Mouse (Mus musculus) neutrophil, adult 5-6 weeks (primary cell): ENCODE measurements around the gene Mcl1. TPM values are rescaled to one million over a fixed set of nuclear protein-coding genes. Genes with fewer than 3 reads are reported as not detected.
"Not testable (repeated sequence)": the region's sequence is repeated elsewhere in the genome, so short reads cannot be mapped to it uniquely, and the experiment has no call there.

Experiments used
- ATAC-seq: fragments of 151-379, 151-347 bp; 2 replicates; pipeline ENCODE4 v1.8.0; 2017; ENCODE audit warnings: mild to moderate bottlenecking, moderate TSS enrichment; ENCODE audit not compliant: insufficient number of reproducible peaks, poor library complexity, low FRiP score, severe bottlenecking; ENCODE audit errors: extremely low read depth
- total RNA-seq: library from RNA; stranded (forward); fragments of 200-1000 nt; gene quantifications from 2 replicates; pipeline ENCODE4 v1.2.3, GENCODE M21; 2017

The Mcl1 gene
- total RNA-seq, 1 experiment from 2014 or later, result 1,559 TPM

DNA sequence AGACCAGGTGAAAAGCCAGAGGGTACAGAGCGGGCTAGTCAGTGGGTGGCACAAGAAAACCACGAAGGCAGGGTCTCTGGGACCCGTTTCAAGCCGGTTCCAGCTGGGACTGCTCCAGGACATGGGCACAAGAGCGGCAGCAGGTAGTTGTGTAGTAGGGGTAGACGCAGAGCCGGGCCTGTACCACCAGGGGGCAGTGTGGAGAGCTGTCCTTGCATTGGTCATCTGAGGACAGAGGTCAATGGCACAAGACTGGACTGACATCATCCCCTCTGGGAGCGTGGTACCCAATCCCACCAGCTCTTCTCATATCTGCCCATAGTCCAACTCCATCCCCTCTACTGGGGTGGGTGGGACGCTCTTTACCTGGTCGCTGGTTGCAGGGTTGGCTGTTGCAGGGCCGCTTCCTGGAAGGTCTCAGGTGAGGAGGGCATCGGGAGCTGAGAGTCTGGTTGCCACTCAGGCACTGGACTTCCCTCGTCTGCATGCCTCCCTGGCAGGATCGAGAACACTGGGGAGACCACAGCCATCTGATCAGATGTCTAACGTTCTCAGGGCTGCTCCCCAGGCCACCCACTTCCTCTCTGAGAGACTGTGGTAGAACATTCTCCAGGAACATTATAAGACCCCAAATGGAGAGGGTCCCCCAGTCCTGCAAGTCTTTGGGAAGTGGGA lies 18.3 kb downstream of the Mcl1 start:
- peak; percentile 14; the same call in 1 of the 2 replicates for ATAC-seq

DNA sequence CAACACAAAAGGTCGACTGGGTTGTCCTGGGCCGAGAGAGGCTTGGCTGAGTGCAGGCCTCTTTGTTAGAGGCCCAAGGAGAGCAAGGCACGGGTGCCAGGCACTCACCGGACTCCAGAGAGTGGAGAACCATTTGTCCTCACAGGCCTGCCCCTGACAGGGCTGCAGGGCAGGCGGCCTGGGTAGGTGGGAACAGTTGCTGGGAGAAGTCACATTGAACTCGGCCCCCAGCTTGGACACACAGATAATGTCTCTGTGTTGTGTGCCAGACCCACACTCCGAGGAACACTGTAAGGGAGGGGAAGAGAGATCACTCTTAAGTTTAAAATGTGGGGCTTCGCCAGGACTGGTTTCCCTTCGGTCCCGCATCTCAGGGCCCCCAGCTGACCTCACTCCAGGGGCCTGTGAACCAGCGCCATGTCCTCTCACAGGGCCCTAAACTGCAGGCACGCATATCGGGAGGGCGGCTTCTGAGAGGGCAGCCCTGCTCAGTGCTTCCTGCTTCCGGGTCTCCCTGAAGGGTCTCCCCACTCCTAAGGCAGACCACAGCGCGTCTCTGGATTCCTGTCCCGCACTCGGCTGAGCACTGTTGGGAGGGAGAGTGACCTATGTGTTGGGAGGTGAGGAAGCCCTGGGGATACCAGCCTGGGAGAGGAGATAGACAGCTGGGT lies 19.0 kb downstream of the Mcl1 start:
- ATAC-seq, result no peak

DNA sequence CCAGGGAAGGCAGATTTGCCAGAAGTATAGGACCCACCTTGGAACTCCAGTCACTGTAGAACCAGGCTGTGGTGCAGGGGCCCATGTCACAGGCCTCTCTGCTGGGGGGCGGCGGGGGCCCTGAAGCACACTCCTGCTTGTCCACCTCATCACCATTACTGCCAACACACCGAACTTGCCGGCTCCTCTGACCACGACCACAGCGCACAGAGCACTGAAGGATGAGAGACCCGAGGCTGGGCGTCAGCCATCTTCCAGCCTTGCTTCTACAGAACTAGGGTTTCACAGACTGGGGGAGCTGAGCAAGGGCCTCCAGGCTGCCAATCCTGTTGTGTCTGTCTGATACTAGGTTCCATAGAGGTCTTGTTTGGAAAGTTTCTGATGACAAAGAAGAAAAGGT lies 21.0 kb downstream of the Mcl1 start:
- ATAC-seq, result no peak

DNA sequence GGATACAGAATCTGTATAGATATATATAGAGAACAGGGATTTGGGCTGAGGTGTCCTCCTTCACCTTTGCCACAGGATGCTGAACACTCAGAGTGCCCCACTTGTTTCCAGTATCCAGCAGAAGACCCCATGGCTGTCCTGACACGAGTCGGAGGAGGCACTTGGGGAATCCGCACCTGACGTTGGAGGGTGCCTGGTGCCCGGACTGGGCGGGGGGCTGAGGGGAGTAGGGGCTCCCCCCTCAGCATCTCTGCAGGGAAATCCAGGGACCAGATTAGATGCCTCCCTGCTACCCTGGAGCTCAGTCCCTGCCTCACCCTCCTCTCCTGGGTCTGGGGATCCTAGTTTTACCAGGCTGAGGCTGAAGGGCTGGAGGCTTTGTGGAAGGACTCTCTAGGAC lies 22.1 kb downstream of the Mcl1 start:
- no peak for ATAC-seq

DNA sequence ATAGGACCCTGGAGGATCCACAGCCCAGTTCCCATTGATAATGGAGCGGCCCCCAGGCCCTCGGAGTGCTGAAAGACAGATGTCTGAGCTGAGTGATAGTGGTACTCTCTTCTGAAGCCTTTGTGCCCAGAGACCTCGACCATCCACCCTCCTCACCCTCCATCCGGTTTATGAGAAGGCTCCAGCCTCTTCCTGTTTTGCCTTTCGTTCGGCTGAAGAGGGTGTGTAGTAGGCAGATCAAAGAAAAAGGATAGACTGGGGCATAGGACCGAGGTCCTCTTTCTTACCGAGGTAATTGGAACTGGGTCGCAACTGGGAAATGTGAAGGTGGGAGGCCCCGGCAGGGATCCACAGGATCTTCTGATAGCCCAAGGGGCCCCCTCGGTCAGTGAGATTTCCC lies 22.8 kb downstream of the Mcl1 start:
- no peak for ATAC-seq

DNA sequence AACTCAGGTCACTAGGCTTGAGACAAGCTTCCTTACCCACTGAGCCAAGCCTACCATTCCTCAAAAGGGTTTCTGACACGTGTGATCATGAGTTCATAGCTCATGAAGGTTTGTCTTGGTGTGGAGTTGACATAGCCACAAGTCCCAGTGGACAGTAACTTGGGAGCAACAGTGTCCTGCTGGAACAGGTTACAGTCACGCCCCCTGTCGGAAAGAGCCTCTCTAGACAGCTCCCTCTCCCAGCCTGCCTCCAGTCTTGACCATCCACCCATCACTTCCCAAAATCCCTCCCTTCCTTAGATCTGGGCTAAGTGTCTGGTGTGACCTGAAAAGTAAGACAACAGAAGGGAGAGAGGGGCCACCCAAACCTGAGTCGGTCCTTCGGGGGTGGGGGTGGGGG lies 24.3 kb downstream of the Mcl1 start:
- ATAC-seq, result no peak

DNA sequence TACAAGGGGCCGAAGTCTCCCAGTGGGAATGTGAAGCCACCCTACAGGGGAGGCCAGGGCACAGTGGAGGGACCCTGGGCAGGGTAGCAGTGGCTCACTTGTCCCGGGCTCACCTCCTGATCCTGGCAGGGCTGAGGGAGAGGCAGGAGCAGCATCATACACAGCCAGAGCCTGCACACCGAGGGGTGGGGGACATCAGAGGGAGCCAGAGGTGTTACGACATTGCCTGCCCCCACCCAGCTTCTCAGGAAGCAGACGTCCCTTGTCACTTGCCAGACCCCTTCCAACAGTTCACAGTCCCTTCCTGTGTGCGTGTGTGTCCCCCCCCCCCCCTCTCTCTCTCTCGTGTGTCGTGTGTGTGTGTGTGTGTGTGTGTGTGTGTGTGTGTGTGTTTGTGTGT lies 26.3 kb downstream of the Mcl1 start:
- ATAC-seq, result no peak

DNA sequence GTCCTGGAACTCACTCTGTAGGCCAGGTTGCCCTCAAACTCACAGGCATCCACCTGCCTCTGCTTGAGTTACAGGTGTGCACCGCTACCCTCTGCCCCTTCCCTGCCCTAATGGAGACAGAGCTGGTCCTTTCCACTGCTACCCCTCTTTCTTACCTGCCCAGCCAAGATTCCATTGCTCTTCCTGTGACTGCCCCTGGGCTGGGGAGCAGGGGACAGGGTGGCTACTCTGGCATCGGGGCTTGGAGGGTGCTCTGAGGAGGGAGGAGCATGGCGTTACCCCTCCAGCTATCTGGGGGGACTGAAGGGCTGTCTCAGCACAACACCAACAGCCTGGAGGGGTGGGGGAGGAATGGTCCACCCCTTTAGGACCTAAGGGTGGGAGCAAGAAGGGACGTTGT lies 26.7 kb downstream of the Mcl1 start:
- ATAC-seq, result no peak

DNA sequence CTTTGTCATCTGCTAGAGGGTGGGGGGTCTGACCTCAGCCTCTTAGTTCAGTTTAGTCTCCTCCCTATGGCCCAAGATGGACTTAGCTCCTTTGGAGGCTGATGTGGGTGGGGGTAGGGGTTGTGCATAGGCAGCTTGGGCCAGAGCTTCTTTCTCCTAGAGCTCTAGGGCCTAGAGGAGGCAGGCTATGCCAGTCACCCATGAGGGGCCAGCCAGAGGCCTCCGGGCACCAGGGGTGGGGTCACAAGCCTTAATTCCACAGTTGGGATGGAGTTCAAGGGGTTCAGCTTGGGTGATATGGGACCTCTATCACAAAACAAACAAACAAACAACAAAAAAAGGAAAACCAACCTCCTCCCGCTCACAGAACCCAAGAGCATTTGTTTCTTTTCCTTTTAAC lies 27.1 kb downstream of the Mcl1 start:
- ATAC-seq, result no peak

DNA sequence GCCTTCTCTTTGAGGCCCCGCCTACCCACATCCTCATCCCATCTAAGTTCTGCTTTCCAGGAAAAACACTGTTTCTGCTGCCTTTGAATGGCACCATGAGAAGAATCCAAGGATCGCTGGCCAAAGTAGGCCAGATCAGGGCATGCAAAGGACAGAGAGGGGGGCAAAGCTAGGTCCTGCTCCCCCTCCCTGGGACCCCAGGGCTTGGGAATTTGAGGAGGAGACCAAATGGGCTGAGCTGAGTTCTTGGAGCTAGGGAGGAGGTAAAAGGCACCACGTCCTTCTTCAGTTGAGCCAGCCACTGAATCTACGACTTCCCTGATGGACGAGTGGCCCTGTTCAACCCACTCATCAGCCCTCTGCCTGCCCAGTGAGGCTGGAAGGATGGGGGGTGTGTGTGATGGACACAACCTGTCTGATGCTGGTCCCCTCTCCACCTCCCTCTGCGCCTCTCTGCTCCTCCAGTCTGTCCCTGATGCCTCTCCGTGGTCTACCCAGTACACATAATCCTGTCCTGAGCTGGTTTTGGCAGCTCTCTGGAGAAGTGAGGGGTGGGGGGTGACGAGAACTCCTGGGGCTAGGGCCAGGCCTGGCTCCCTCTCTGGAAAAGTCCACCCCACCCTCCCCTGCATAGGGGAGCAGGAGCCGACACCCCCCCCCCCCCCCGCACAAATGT lies 28.0 kb downstream of the Mcl1 start:
- no peak for ATAC-seq

DNA sequence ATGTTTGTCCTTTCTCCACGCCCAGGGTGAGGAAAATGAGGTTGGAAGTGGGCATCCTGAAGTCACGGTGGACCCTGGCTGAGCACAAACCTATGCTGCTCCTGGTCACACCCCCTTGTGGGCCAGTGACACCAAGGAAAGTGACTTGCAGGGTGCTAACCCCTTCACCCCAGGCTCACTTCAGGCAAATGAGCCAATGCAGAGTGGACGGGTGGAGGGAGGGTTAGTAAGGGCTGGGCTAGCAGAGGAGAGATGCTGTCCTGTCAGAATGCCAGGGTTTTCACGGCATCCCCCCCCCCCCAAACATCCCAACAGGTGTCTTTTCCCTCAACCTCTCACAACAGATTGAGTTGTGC lies 28.6 kb downstream of the Mcl1 start:
- ATAC-seq, result no peak

DNA sequence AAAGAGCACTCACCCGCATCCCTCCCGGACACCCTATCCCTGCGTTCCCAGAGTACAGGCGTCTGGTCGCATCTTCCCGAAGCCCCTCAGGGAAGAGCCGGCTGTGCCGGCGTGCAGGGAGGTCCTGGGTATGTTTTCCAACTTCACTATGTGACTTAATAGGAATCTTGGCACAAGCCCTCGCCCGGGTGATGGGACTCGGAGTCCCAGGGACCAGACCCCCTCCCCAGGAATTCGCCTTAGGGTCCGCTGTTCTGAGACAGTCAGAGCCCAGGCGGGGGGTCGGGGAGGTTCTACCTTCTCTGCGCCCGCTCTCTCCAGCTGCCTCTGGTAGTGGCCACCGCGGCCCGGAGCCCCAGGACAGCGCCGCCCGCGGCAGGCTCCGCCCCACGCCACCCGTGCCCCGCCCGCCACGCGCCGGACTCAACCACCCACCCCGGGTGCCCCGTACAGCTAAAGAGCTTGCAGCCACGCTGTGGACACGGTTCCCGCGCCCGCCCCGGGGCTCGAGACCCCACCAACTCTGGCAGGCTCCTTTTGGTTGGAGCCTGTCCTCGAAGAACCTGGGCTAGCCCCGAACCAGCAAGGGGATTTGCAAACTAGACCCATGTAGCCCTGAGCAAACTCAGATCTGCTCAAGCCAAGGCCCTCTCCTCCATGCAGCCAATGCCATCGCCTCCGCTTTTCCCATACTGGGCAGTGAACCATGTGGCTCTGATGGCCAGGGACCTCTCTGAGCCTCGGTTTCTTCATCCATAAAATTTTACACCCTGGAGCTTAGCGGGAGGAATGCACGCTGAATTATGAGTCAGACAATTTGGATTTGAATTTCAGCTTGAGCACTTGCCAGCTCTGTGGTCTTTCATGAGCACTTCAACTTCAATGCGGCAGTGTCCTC lies 29.2 kb downstream of the Mcl1 start, which contains the start of gene Adamtsl4:
TSS of gene Adamtsl4 (minus strand) at position 394 of the 898 bp plus-strand sequence.
- ATAC-seq, result peak; percentile 31; the same call in 1 of the 2 replicates

DNA sequence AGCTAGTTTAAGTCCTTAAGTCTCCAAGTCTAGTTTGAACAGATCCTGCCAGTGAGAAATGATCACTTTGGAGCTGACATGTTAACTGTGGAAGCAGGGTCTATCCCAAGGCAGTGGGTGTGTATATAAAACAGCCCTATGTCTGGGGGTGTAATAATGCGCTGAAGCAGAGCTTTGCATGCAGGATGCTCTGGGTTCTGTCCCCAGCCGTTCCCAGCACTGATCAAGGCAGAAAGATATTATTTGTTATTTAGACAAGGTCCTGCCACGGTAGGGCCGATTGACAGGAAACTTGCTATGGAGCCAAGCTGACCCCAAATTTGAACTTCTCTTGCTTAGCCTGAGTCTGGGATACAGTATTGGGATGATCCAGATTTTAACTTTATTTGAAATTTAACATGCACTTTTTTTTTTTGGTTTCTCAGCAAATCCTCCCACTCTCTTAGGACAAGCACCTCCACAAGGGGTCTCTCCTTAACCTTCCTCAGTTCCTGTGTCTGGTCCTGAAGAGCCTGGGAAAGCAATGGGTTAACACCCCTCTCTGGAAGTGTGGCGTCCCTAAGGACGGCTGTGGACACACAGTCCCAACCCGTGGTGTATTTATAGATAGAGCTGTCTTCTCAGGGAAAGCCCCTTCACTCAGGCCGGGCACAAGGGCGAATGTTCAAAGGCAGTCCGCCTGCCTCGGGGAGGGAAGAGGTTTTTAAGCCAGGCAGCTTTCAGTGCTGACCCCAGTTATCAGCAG lies 30.8 kb downstream of the Mcl1 start:
- no peak for ATAC-seq

DNA sequence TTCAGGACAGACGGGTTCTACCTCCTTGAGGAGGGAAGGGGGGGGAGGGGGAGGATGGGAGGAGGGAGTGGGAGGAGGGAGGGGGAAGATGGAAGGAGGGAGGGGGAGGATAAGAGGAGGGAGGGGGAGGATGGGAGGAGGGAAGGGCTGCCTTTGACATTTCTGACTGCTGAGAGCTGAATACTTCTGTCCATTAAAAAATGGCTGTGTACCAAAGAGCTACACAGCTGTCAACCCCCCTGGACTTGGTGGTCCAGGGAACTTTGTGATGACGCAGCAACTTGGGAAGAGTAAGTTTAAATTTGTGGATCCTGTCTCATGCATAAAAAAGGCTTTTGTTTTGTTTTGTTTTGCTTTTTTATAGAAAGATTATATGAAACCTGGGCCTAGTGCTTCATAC lies 31.4 kb downstream of the Mcl1 start:
- no peak for ATAC-seq

DNA sequence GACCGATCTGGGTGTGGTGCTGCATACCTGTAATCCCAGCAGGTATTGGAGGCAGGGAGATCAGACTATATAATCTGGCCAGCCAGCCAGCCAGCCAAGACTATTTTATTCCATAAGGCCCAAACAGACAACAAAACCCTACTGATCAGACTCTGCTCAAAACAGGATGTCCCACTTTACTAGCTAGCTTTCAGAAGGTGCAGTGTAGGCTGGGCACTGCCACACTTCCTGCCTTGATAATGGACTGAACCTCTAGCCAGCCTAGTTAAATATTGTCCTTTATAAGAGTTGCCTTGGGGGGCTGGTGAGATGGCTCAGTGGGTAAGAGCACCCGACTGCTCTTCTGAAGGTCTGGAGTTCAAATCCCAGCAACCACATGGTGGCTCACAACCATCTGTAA lies 32.0 kb downstream of the Mcl1 start:
- not testable (repeated sequence) for ATAC-seq

DNA sequence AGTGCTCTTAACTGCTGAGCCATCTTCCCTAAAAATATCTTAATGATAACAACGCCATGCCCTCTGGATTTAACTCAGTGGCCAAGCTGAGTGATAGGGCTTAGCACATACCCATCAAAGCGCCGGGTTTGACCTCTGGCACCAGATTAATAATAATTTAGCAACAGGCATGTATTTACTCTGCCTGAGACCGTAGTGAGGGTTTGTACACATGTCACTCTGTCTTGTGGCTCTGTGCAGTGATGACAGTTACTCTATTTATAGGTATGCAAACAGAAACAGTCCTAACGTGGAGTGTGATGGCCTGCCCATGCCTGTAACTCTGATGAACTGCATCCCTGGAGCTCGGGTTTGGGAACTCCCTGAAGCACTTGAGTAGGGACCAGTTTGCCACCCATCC lies 34.1 kb downstream of the Mcl1 start:
- no peak for ATAC-seq

DNA sequence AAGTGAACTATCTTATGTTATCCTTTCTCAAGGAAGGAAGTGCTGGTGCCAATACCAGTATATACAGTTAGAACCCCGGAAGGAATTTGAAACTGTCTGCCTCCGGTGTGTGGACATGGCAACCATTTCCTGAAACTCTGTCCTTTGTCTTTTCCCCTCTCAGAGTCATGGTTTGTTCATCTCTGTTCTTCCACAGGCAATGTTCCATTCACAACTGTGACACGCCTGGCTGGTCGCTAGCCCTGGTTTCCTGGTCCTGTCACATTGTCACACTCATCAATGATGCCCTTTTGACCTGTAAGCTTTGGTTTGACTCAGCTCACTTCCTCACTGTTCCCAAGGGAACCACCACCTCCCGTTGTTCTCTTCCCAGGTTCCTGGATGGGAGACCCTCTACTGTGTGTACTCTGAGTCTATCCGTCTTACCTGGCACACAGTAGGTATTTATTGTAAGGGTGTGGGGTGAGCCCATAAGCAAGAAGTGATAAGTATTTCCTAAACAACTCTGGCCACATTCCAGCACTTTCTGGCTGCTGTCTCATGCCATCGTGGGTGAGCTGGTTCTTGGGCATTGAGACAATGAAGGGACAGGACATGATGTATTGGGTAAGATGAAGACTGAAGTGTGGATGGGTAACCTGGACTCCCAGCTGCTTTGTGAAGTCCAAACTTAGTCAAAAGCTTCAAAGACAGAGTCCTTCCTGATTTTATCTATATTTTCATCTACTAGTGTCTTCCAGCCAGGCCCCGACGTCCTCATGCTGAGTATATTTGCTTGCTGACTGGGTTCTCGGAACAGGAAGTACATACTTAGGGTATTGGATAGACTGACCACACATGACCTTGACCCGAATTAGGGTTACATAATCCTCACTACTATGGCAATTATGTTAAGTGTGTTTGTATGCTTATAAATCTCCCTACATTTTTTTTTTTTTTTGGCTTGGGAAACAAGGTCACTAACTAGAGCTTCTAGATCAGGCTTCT lies 35.5 kb downstream of the Mcl1 start:
- peak; percentile 38; the same call in 1 of the 2 replicates for ATAC-seq
